ENCODE assay signal across 8 mouse cellular contexts in genomic region chr7:29213675-29214082, GRCm38 (mm10). TPM values are rescaled to one million over a fixed set of nuclear protein-coding genes. Genes with fewer than 3 reads are reported as not detected.
DNase-seq lines count a peak whose midpoint lies in the region; ATAC-seq and TF ChIP-seq lines count a peak whose summit lies in the region.

Catsperg1 (minus strand) TSS chr7:29214035.

- no peak for ATAC-seq in liver, postnatal 0 days
- peak; percentile 70 for ATAC-seq in limb, embryonic 11.5 days (ENCODE audit: insufficient number of reproducible peaks, low FRiP score, low TSS enrichment, low read depth)
- peak; percentile 76 for ATAC-seq in neural tube, embryonic 13.5 days (ENCODE audit: low read depth)

- H3K27me3 ChIP-seq in liver, postnatal 0 days (ENCODE audit: insufficient read depth, low read length) = no peaks in the 10 kb centered on the region
- peaks cover 24% of the 10 kb centered on the region for H3K27me3 ChIP-seq in forebrain, embryonic 10.5 days (ENCODE audit: poor library complexity, severe bottlenecking)
- H3K27me3 ChIP-seq in limb, embryonic 11.5 days (ENCODE audit: control insufficient read depth, insufficient read depth, low read length) = peaks cover 3% of the 10 kb centered on the region; the same call in 1 of the 2 replicates
- H3K27me3 ChIP-seq in neural tube, embryonic 13.5 days = peaks cover 17% of the 10 kb centered on the region

- no peak within 1 kb of the TSS for H3K9ac ChIP-seq in liver, postnatal 0 days (replicated peaks)
- H3K9ac ChIP-seq in limb, embryonic 11.5 days (ENCODE audit: low read length) = no peak within 1 kb of the TSS
- H3K9ac ChIP-seq in neural tube, embryonic 13.5 days = 0 out of 2 replicates have a peak within 1 kb of the TSS, but pooled peaks have one; percentile 41

- H3K27ac ChIP-seq in liver, postnatal 0 days (ENCODE audit: low read depth) = no peak within 1 kb of the TSS
- peak within 1 kb of the TSS; percentile 65 for H3K27ac ChIP-seq in forebrain, embryonic 10.5 days
- H3K27ac ChIP-seq in limb, embryonic 11.5 days (replicated peaks; ENCODE audit: low read depth, low read length) = no peak within 1 kb of the TSS
- H3K27ac ChIP-seq in neural tube, embryonic 13.5 days (replicated peaks) = no peak within 1 kb of the TSS
- no peak within 1 kb of the TSS for H3K27ac ChIP-seq in layer of hippocampus, adult 2 months

- TF ChIP-seq CTCF in liver, postnatal 0 days (IDR thresholded peaks at IDR 0.05; ENCODE audit: low read depth) = no peak
- no peak for TF ChIP-seq CTCF in layer of hippocampus, adult 2 months (conservative IDR thresholded peaks at IDR 0.05)

- WGBS in liver, postnatal 0 days (ENCODE audit: insufficient replicate concordance) = 35% methylated on average over 20 of the region's 20 CpGs
- 2% methylated on average over 20 of the region's 20 CpGs for WGBS in forebrain, embryonic 10.5 days
- WGBS in limb, embryonic 11.5 days = 3% methylated on average over 20 of the region's 20 CpGs
- under 1% methylated on average over 20 of the region's 20 CpGs for WGBS in neural tube, embryonic 13.5 days

- peaks cover 15% of the 10 kb centered on the region for H3K9me3 ChIP-seq in liver, postnatal 0 days (ENCODE audit: low read length)
- peaks cover 15% of the 10 kb centered on the region; the same call in 1 of the 2 replicates for H3K9me3 ChIP-seq in forebrain, embryonic 10.5 days
- no peaks in the 10 kb centered on the region for H3K9me3 ChIP-seq in limb, embryonic 11.5 days (ENCODE audit: control insufficient read depth, low read length)
- H3K9me3 ChIP-seq in neural tube, embryonic 13.5 days = no peaks in the 10 kb centered on the region

- TF ChIP-seq EP300 in liver, postnatal 0 days (IDR thresholded peaks at IDR 0.05; ENCODE audit: low read depth) = no peak

- DNase-seq in liver = peak; percentile 29
- no peak for DNase-seq in liver, postnatal 0 days
- peak; percentile 82 for DNase-seq in forebrain, embryonic 10.5 days (ENCODE audit: extremely low spot score, low spot score)
- DNase-seq in limb, embryonic 11.5 days (ENCODE audit: low spot score) = peak; percentile 72
- DNase-seq in adrenal gland, adult 2 months = no peak
- DNase-seq in spleen, postnatal 36 days (ENCODE audit: low spot score in 2 of 2) = no peak
- DNase-seq in layer of hippocampus, adult 2 months (ENCODE audit: low spot score in 2 of 2) = no peak

- no peak within 1 kb of the TSS for H3K4me3 ChIP-seq in liver, postnatal 0 days (ENCODE audit: low read depth, low read length)
- H3K4me3 ChIP-seq in forebrain, embryonic 10.5 days = peak within 1 kb of the TSS; percentile 49
- H3K4me3 ChIP-seq in limb, embryonic 11.5 days (ENCODE audit: low read depth, low read length) = no peak within 1 kb of the TSS
- H3K4me3 ChIP-seq in neural tube, embryonic 13.5 days = peak within 1 kb of the TSS; percentile 30
- H3K4me3 ChIP-seq in layer of hippocampus, adult 2 months = no peak within 1 kb of the TSS; the same call in 1 of the 2 replicates

- H3K4me1 ChIP-seq in liver, postnatal 0 days (ENCODE audit: insufficient read depth) = peaks cover 4% of the 10 kb centered on the region; the same call in 1 of the 2 replicates
- peaks cover 26% of the 10 kb centered on the region for H3K4me1 ChIP-seq in forebrain, embryonic 10.5 days
- H3K4me1 ChIP-seq in limb, embryonic 11.5 days (ENCODE audit: control insufficient read depth, insufficient read depth, low read length) = no peaks in the 10 kb centered on the region
- H3K4me1 ChIP-seq in neural tube, embryonic 13.5 days (replicated peaks) = peaks cover 24% of the 10 kb centered on the region

- no peak within 1 kb of the TSS for H3K4me2 ChIP-seq in liver, postnatal 0 days (ENCODE audit: low read depth, low read length)
- H3K4me2 ChIP-seq in limb, embryonic 11.5 days (ENCODE audit: low read depth, severe bottlenecking) = peak within 1 kb of the TSS; percentile 33
- peak within 1 kb of the TSS; percentile 55 for H3K4me2 ChIP-seq in neural tube, embryonic 13.5 days

- no peaks in the 10 kb centered on the region for H3K36me3 ChIP-seq in liver, postnatal 0 days (replicated peaks; ENCODE audit: insufficient read depth, low read length)
- H3K36me3 ChIP-seq in forebrain, embryonic 10.5 days (replicated peaks) = no peaks in the 10 kb centered on the region
- H3K36me3 ChIP-seq in limb, embryonic 11.5 days (ENCODE audit: control insufficient read depth, insufficient read depth, low read length) = no peaks in the 10 kb centered on the region
- H3K36me3 ChIP-seq in neural tube, embryonic 13.5 days = no peaks in the 10 kb centered on the region

RNA-seq across cellular contexts. Expression of gene Catsperg1, which starts in this region (rescaled TPM):
- 0.09 and 0.17 TPM in 2 replicates for polyA plus RNA-seq in liver, postnatal 0 days (2015; fragmentation: Nextera tagmentation; extraction: Ambion mirVana)
- polyA plus RNA-seq in forebrain, embryonic 10.5 days (2016; fragmentation: Nextera tagmentation; extraction: Ambion mirVana) = 0.33 and 0.38 TPM in 2 replicates
- 0.16 and 0.45 TPM in 2 replicates for polyA plus RNA-seq in limb, embryonic 11.5 days (2014; fragmentation: Nextera tagmentation; extraction: Ambion mirVana)
- 1.4 and 1.9 TPM in 2 replicates for polyA plus RNA-seq in neural tube, embryonic 13.5 days (2015; fragmentation: Nextera tagmentation; extraction: Ambion mirVana)
- under 1 TPM; 0.52 to 0.73 TPM for total RNA-seq in adrenal gland, adult 2 months (2021)
- 0.84 and 1.2 TPM in 2 replicates for polyA plus RNA-seq in adrenal gland, adult 2 months (2012; rRNA removed)
- total RNA-seq in layer of hippocampus, adult 2 months (2021) = 1 to 10 TPM; 1.2 to 2.4 TPM

Comparison
In these comparisons a context has a peak if more than half of its experiments do, and no peak if none do; other contexts are left out.
1. Peak in DNase-seq, H3K4me3 ChIP-seq and H3K27ac ChIP-seq in forebrain, embryonic 10.5 days; RNA of the gene not detected or under 1 TPM.
2. Peak in DNase-seq, ATAC-seq and H3K4me2 ChIP-seq in limb, embryonic 11.5 days; RNA of the gene not detected or under 1 TPM.